Mouse (Mus musculus) small intestine, adult 2 months (tissue): ENCODE data around the gene Dynlrb2. TPM values are rescaled to one million over a fixed set of nuclear protein-coding genes. Genes with fewer than 3 reads are reported as not detected.

ENCODE experiments used
- H3K27ac ChIP-seq: fragments of 200-500 bp; 2 replicates; pipeline ENCODE4 v1.5.1; 2012; ENCODE audit warnings: low read depth, low read length, control low read depth, inconsistent platforms; ENCODE audit not compliant: insufficient read depth
- H3K27me3 ChIP-seq: fragments of 200-500 bp; 2 replicates; pipeline ENCODE4 v1.6.1; 2012; ENCODE audit warnings: mild to moderate bottlenecking, moderate library complexity, low read length, inconsistent platforms; ENCODE audit not compliant: control insufficient read depth, insufficient read depth
- H3K36me3 ChIP-seq: fragments of 200-500 bp; 2 replicates; pipeline ENCODE4 v1.6.1; 2012; ENCODE audit warnings: mild to moderate bottlenecking, low read length, control low read depth, inconsistent platforms; ENCODE audit not compliant: control insufficient read depth, insufficient read depth
- H3K4me1 ChIP-seq: fragments of 200-500 bp; 2 replicates; pipeline ENCODE4 v1.6.1; 2012; ENCODE audit warnings: low read length, inconsistent platforms, mixed read lengths; ENCODE audit not compliant: control insufficient read depth, insufficient read depth, insufficient read length
- H3K4me3 ChIP-seq: fragments of 200-500 bp; 2 replicates; pipeline ENCODE4 v1.5.1; 2012; ENCODE audit warnings: low read depth, mild to moderate bottlenecking, control low read depth, inconsistent platforms, low read length, moderate library complexity
- CTCF ChIP-seq: fragments of 200-500 bp; IDR thresholded peaks from 2 replicates; pipeline ENCODE4 v1.5.1; 2012; ENCODE audit warnings: low read depth, mild to moderate bottlenecking, control low read depth, inconsistent platforms, low read length, moderate library complexity, mixed read lengths; ENCODE audit not compliant: insufficient replicate concordance, insufficient read length; ENCODE audit errors: extremely low read depth
- POLR2A ChIP-seq: fragments of 200-500 bp; IDR thresholded peaks from 2 replicates; pipeline ENCODE4 v1.6.1; 2012; ENCODE audit warnings: low read depth, mild to moderate bottlenecking, control low read depth, inconsistent platforms, low read length, moderate library complexity
- WGBS: fragments of 180-500 bp; shearing (Covaris S2); methylation state at CpG from one replicate; pipeline ENCODE4 v1.1.7; 2018; 5-methylcytosine and 5-hydroxymethylcytosine counted together
- polyA plus RNA-seq: library from polyadenylated mRNA; depleted of rRNA; stranded (reverse); fragments of >200 nt; gene quantifications from 2 replicates; pipeline ENCODE4 v1.2.3, GENCODE M21; 2012

The Dynlrb2 gene
- polyA plus RNA-seq, 1 experiment: not detected

DNA sequence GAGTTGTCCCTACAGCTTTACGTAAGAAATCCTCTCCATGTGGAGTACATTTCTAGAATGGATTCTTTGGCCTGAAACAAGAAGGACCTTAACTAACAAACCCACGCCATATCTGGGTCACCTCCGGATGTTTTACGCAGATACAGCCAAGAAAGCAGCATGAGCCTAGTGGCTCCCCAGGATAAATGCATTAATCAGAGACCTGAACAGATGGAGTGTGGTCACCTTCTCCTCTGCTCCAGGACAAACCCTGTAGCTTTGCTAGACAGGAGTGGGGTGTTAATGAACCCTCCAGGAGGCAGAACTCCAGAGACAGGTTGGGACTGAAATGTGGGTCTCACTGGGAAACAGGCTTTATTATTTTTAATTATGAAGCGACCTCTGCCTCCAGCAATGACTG lies 14.9 kb downstream of the Dynlrb2 start:
- WGBS: 88% methylated on average over 5 of the region's 5 CpGs

DNA sequence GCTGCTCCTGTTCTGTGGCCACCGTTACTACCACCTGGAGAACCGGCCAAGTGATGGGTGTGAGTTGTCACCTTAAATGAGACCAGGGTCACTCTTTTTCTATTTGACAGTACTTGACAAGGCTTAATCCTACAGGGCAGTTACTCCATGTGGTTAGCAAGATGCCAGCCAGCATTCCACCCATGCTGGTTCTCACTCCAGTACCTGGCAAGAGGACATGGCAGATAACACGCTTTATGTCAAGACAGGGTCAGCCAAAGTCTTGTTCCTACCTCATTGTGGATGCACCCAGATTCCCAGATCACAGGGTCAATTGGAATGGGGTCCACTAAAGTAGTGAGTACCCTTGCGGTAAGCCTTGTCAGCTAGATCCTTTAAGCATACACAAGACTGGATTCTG lies 16.4 kb downstream of the Dynlrb2 start:
- TF ChIP-seq CTCF: no peak
- TF ChIP-seq POLR2A: no peak
- 94% methylated on average over 4 of the region's 4 CpGs for WGBS
- H3K36me3 ChIP-seq: no peaks in the 10 kb centered on the region
- no peaks in the 10 kb centered on the region for H3K27me3 ChIP-seq
- no peak overlapping the region for H3K27ac ChIP-seq
- H3K4me1 ChIP-seq: no peaks in the 10 kb centered on the region
- H3K4me3 ChIP-seq: no peak overlapping the region

More for the DNA sequence above, 14.9 kb downstream of the Dynlrb2 start:
- TF ChIP-seq CTCF: no peak
- TF ChIP-seq POLR2A: no peak
- no peak overlapping the region for H3K27ac ChIP-seq
- no peak overlapping the region for H3K4me3 ChIP-seq
- no peaks in the 10 kb centered on the region for H3K4me1 ChIP-seq
- H3K36me3 ChIP-seq: no peaks in the 10 kb centered on the region
- no peaks in the 10 kb centered on the region for H3K27me3 ChIP-seq

DNA sequence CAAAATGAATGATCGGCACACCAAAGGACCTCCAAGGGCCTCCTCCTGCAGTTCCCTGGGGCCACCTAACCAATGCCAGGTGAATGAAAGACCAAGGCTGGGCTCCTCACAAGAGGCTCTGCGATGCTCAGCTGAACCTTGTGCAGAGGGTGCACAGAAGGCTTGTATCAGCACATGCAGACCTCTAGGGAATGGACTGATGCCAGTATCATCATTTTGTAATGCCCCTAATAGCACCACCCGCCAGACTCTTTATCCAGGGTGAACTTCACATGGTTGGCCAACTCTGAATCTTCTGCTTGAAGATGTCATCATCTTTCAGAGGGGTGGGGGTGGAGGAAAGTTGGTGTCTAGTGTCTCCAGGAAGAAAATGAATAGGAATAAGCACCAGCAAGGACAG lies 16.9 kb downstream of the Dynlrb2 start:
- no peaks in the 10 kb centered on the region for H3K27me3 ChIP-seq
- no peaks in the 10 kb centered on the region for H3K36me3 ChIP-seq
- H3K4me1 ChIP-seq: no peaks in the 10 kb centered on the region
- H3K4me3 ChIP-seq: no peak overlapping the region
- 58% methylated on average over 3 of the region's 3 CpGs for WGBS
- no peak for TF ChIP-seq POLR2A
- TF ChIP-seq CTCF: no peak
- no peak overlapping the region for H3K27ac ChIP-seq

DNA sequence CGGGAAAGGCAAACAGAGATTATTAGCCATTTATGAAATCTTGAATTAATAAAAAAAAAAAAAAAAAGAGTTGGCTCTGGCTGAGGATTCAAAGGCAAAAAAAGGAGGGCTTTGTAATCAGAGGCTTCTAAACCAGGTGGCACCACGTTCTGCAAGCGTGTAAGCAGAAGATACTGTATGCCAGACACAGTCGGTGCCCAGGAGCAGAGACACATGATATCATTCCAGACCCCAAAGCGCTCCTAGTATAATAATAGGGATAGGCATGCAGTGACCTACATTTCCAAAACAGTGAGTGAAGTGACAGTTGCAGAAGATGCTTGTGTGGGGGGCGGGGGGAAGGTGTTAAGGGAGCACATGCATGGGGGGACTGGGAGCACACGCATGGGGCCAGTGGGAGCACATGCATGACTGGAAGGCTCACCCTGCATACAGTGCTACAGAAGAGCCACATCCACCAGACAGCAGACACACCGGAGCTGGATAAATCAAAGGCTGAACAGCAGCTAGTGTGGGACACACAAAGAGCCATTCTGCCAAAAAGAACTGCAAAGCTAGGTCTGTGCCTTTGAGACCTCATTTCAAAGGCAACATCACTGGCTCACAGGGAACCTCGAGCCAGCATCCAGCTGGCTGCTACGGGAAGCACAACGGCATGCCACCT lies 17.5 kb downstream of the Dynlrb2 start:
- TF ChIP-seq CTCF: no peak
- no peak for TF ChIP-seq POLR2A
- WGBS: 59% methylated on average over 11 of the region's 11 CpGs
- Histone ChIP-seq H3K36me3 (no peaks in the 10 kb centered on the region), H3K27ac (no peak overlapping the region), H3K4me3 (no peak overlapping the region), H3K4me1 (no peaks in the 10 kb centered on the region; the same call in 1 of the 2 replicates), H3K27me3 (no peaks in the 10 kb centered on the region)

DNA sequence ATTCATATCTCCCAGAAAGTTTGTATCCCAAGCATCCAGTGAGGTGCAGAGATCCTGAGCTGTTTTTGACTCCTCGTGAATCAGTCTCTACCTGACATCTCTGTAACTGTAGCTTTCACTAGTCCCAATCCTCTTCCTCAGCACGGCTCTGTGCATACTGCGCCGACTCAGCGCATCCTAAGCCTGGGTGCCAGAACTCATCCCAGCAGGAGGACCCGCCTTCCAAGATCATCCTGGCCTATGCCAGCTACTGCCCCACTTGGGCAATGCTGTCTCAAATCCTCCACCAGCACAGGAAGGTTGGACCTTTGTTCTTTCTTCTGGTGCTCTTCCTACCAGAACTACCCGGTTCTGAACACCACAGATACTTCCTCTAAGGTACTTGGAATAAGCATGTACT lies 20.1 kb downstream of the Dynlrb2 start:
- no peak overlapping the region for H3K4me3 ChIP-seq
- H3K4me1 ChIP-seq: no peaks in the 10 kb centered on the region; the same call in 1 of the 2 replicates
- H3K36me3 ChIP-seq: no peaks in the 10 kb centered on the region
- TF ChIP-seq CTCF (no peak), POLR2A (no peak)
- H3K27ac ChIP-seq: no peak overlapping the region
- 87% methylated on average over 7 of the region's 7 CpGs for WGBS
- H3K27me3 ChIP-seq: no peaks in the 10 kb centered on the region

DNA sequence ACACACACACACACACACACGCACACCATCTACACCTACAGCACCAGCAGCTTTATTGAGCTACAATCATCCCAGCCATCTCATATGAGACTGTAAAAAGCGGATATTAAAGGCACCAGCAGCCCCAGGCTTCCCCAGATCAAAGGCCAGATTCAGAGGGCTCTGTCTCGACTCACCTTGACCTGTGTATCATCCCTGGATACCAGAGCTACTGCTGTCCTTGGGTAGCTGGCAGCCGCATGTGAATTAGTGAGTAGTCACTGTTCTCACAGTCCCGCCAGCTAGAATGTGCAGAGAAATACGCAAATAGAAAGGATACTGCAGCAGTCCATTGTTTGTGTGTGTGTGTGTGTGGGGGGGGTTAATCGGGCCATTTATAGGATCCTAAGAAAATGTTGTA lies 24.0 kb downstream of the Dynlrb2 start:
- WGBS: 71% methylated on average over 7 of the region's 7 CpGs
- no peak overlapping the region for H3K27ac ChIP-seq
- H3K4me3 ChIP-seq: no peak overlapping the region
- TF ChIP-seq POLR2A (no peak), CTCF (no peak)
- H3K27me3 ChIP-seq: no peaks in the 10 kb centered on the region
- H3K4me1 ChIP-seq: no peaks in the 10 kb centered on the region; the same call in 1 of the 2 replicates
- no peaks in the 10 kb centered on the region for H3K36me3 ChIP-seq

DNA sequence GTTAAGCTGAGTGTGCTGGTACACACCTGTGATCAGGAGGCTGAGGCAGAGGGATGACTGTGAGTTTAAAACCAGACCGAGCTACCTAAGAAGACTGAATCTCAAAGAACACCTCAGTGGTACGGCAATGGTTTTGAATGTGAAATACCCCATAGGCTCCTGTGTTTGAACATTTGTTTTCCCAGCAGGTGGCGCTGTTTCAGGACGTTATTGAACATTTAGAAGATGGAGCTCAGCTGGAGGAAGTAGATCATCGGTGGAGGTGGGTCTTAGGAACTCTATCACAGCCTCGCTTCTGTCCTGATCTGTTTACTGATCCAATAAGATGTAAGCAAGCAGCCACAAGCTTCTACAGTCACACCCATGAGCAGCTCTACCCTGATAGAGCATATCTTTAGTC lies 28.3 kb downstream of the Dynlrb2 start:
- Histone ChIP-seq H3K4me3 (no peak overlapping the region), H3K36me3 (no peaks in the 10 kb centered on the region), H3K27me3 (no peaks in the 10 kb centered on the region), H3K27ac (no peak overlapping the region), H3K4me1 (no peaks in the 10 kb centered on the region)
- TF ChIP-seq CTCF (no peak), POLR2A (no peak)
- 74% methylated on average over 6 of the region's 6 CpGs for WGBS
